Mouse (Mus musculus): Measurements from ENCODE around the gene Dpp4. TPM values are rescaled to one million over a fixed set of nuclear protein-coding genes. Genes with fewer than 3 reads are reported as not detected.
A peak's percentile ranks its signal among the peaks of the same experiment; 100 is the strongest.

Gene Dpp4
- polyA plus RNA-seq, 1 experiment from 2014 or later: 1.9 TPM

- ATAC-seq (ENCODE audit: low FRiP score): no peak
- H3K4me1 ChIP-seq: no peaks in the 10 kb centered on the region
- H3K36me3 ChIP-seq: no peaks in the 10 kb centered on the region
- no peak overlapping the region for H3K4me3 ChIP-seq
- H3K9ac ChIP-seq: no peak overlapping the region
- WGBS: 93% methylated on average over 8 of the region's 8 CpGs
- no peak overlapping the region for H3K27ac ChIP-seq
- H3K9me3 ChIP-seq (replicated peaks): no peaks in the 10 kb centered on the region
- H3K27me3 ChIP-seq: no peaks in the 10 kb centered on the region
- H3K4me2 ChIP-seq (replicated peaks): no peak overlapping the region
These were observed 19.3 kb upstream of the Dpp4 start for GRCm38 (mm10) chr2:62431245-62431795.

GRCm38 (mm10) chr2:62425941-62426340 is 13.9 kb upstream of the Dpp4 start:
- no peak for ATAC-seq (ENCODE audit: low FRiP score)
- 89% methylated on average over 3 of the region's 3 CpGs for whole genome bisulfite sequencing
- H3K4me2 ChIP-seq (replicated peaks): no peak overlapping the region
- no peaks in the 10 kb centered on the region for H3K36me3 ChIP-seq
- H3K4me3 ChIP-seq: no peak overlapping the region
- H3K27me3 ChIP-seq: no peaks in the 10 kb centered on the region
- no peaks in the 10 kb centered on the region for H3K4me1 ChIP-seq
- no peak overlapping the region for H3K9ac ChIP-seq
- no peak overlapping the region for H3K27ac ChIP-seq
- H3K9me3 ChIP-seq (replicated peaks): no peaks in the 10 kb centered on the region

- Histone ChIP-seq H3K4me1 (no peaks in the 10 kb centered on the region), H3K27me3 (no peaks in the 10 kb centered on the region)
- ATAC-seq (ENCODE audit: low FRiP score): no peak
These were observed 11.3 kb upstream of the Dpp4 start for GRCm38 (mm10) chr2:62423343-62423776.

GRCm38 (mm10) chr2:62422515-62423342 is 10.7 kb upstream of the Dpp4 start:
- H3K4me3 ChIP-seq: no peak overlapping the region
- no peaks in the 10 kb centered on the region for H3K9me3 ChIP-seq (replicated peaks)
- H3K36me3 ChIP-seq: no peaks in the 10 kb centered on the region
- ATAC-seq (ENCODE audit: low FRiP score): no peak
- H3K27me3 ChIP-seq: no peaks in the 10 kb centered on the region
- WGBS: 66% methylated on average over 6 of the region's 6 CpGs
- H3K4me1 ChIP-seq: no peaks in the 10 kb centered on the region
- no peak overlapping the region for H3K27ac ChIP-seq
- no peak overlapping the region for H3K9ac ChIP-seq
- H3K4me2 ChIP-seq (replicated peaks): no peak overlapping the region

More at GRCm38 (mm10) chr2:62423343-62423776, 11.3 kb upstream of the Dpp4 start:
- H3K9ac ChIP-seq: no peak overlapping the region
- no peak overlapping the region for H3K4me2 ChIP-seq (replicated peaks)
- no peaks in the 10 kb centered on the region for H3K36me3 ChIP-seq
- H3K27ac ChIP-seq: no peak overlapping the region
- WGBS: 37% methylated on average over 4 of the region's 4 CpGs
- no peak overlapping the region for H3K4me3 ChIP-seq
- H3K9me3 ChIP-seq (replicated peaks): no peaks in the 10 kb centered on the region

- H3K9ac ChIP-seq: no peak overlapping the region
- 89% methylated on average over 4 of the region's 4 CpGs for WGBS
- H3K27ac ChIP-seq: no peak overlapping the region
- H3K4me2 ChIP-seq (replicated peaks): no peak overlapping the region
- H3K4me1 ChIP-seq: no peaks in the 10 kb centered on the region
- H3K27me3 ChIP-seq: no peaks in the 10 kb centered on the region
- no peaks in the 10 kb centered on the region for H3K9me3 ChIP-seq (replicated peaks)
- ATAC-seq (ENCODE audit: low FRiP score): no peak
- no peaks in the 10 kb centered on the region for H3K36me3 ChIP-seq
- no peak overlapping the region for H3K4me3 ChIP-seq
These were observed 9.2 kb upstream of the Dpp4 start for GRCm38 (mm10) chr2:62421229-62421628.

GRCm38 (mm10) chr2:62420045-62420444 is 8.0 kb upstream of the Dpp4 start:
- Histone ChIP-seq H3K4me2 (replicated peaks) (no peak overlapping the region), H3K36me3 (no peaks in the 10 kb centered on the region), H3K4me1 (no peaks in the 10 kb centered on the region), H3K4me3 (no peak overlapping the region), H3K9me3 (replicated peaks) (no peaks in the 10 kb centered on the region), H3K27ac (no peak overlapping the region), H3K9ac (no peak overlapping the region), H3K27me3 (no peaks in the 10 kb centered on the region)
- 90% methylated on average over 3 of the region's 3 CpGs for WGBS
- no peak for ATAC-seq (ENCODE audit: low FRiP score)

- Histone ChIP-seq H3K9me3 (replicated peaks) (no peaks in the 10 kb centered on the region), H3K4me2 (replicated peaks) (no peak overlapping the region), H3K27ac (no peak overlapping the region), H3K4me3 (no peak overlapping the region), H3K36me3 (no peaks in the 10 kb centered on the region), H3K27me3 (peaks cover 5% of the 10 kb centered on the region), H3K4me1 (no peaks in the 10 kb centered on the region), H3K9ac (no peak overlapping the region)
- ATAC-seq (ENCODE audit: low FRiP score): no peak
- 86% methylated on average over 1 of the region's 1 CpGs for WGBS
These were observed 5.2 kb upstream of the Dpp4 start for GRCm38 (mm10) chr2:62417233-62417632.

- peaks cover 10% of the 10 kb centered on the region for H3K4me1 ChIP-seq
- peak overlapping the region; percentile 28; the same call in 1 of the 2 replicates for H3K9ac ChIP-seq
- 7% methylated on average over 47 of the region's 47 CpGs for WGBS
- no peaks in the 10 kb centered on the region for H3K9me3 ChIP-seq (replicated peaks)
- H3K4me3 ChIP-seq: peak overlapping the region; percentile 34
- ATAC-seq (ENCODE audit: low FRiP score): peak; percentile 56; the same call in 1 of the 2 replicates
- no peak overlapping the region for H3K27ac ChIP-seq
- H3K36me3 ChIP-seq: no peaks in the 10 kb centered on the region
- H3K27me3 ChIP-seq: peaks cover 25% of the 10 kb centered on the region
- H3K4me2 ChIP-seq (replicated peaks): peak overlapping the region; percentile 71
These were observed 585 bp downstream of the Dpp4 start for GRCm38 (mm10) chr2:62411211-62412080.

- Histone ChIP-seq H3K4me3 (no peak overlapping the region), H3K9me3 (replicated peaks) (no peaks in the 10 kb centered on the region), H3K4me2 (replicated peaks) (no peak overlapping the region), H3K27ac (no peak overlapping the region), H3K36me3 (no peaks in the 10 kb centered on the region), H3K4me1 (peaks cover 10% of the 10 kb centered on the region), H3K27me3 (peaks cover 25% of the 10 kb centered on the region), H3K9ac (no peak overlapping the region)
- no peak for ATAC-seq (ENCODE audit: low FRiP score)
- 37% methylated on average over 4 of the region's 4 CpGs for WGBS
These were observed 3.3 kb downstream of the Dpp4 start for GRCm38 (mm10) chr2:62408701-62409201.

GRCm38 (mm10) chr2:62408216-62408615 is 3.8 kb downstream of the Dpp4 start:
- peaks cover 25% of the 10 kb centered on the region for H3K27me3 ChIP-seq
- H3K9ac ChIP-seq: no peak overlapping the region
- no peak overlapping the region for H3K4me3 ChIP-seq
- H3K4me1 ChIP-seq: peaks cover 10% of the 10 kb centered on the region
- H3K9me3 ChIP-seq (replicated peaks): no peaks in the 10 kb centered on the region
- H3K27ac ChIP-seq: no peak overlapping the region
- H3K36me3 ChIP-seq: no peaks in the 10 kb centered on the region
- 91% methylated on average over 5 of the region's 5 CpGs for WGBS
- no peak overlapping the region for H3K4me2 ChIP-seq (replicated peaks)
- no peak for ATAC-seq (ENCODE audit: low FRiP score)

- no peak overlapping the region for H3K9ac ChIP-seq
- ATAC-seq (ENCODE audit: low FRiP score): no peak
- no peak overlapping the region for H3K4me3 ChIP-seq
- no peaks in the 10 kb centered on the region for H3K36me3 ChIP-seq
- no peaks in the 10 kb centered on the region for H3K27me3 ChIP-seq
- H3K4me1 ChIP-seq: no peaks in the 10 kb centered on the region
- H3K27ac ChIP-seq: no peak overlapping the region
- WGBS: 81% methylated on average over 5 of the region's 5 CpGs
- no peaks in the 10 kb centered on the region for H3K9me3 ChIP-seq (replicated peaks)
- H3K4me2 ChIP-seq (replicated peaks): no peak overlapping the region
These were observed 8.4 kb downstream of the Dpp4 start for GRCm38 (mm10) chr2:62403556-62404135.

GRCm38 (mm10) chr2:62401011-62401410 is 11.0 kb downstream of the Dpp4 start:
- Histone ChIP-seq H3K4me2 (replicated peaks) (no peak overlapping the region), H3K36me3 (no peaks in the 10 kb centered on the region), H3K27me3 (no peaks in the 10 kb centered on the region), H3K27ac (no peak overlapping the region), H3K9me3 (replicated peaks) (no peaks in the 10 kb centered on the region), H3K4me3 (no peak overlapping the region), H3K4me1 (no peaks in the 10 kb centered on the region), H3K9ac (no peak overlapping the region)
- WGBS: 95% methylated on average over 6 of the region's 6 CpGs
- no peak for ATAC-seq (ENCODE audit: low FRiP score)

All from hindbrain, embryonic 12.5 days (tissue).